Mouse (Mus musculus) mouse trophoblast stem cell (cell line): Measurements from ENCODE around the gene Slc22a16.
"Not testable (repeated sequence)": the region's sequence is repeated elsewhere in the genome, so short reads cannot be mapped to it uniquely, and the experiment has no call there.

ENCODE experiments used
- in situ Hi-C, 2 experiments: fragments of 300-500 bp; cut with MseI, MboI; formaldehyde crosslinking; loops; 2 replicates in 1 of 2; 3 replicates in 1 of 2; pipeline ENCODE4 v1.15.1; 2025

The Slc22a16 gene

DNA sequence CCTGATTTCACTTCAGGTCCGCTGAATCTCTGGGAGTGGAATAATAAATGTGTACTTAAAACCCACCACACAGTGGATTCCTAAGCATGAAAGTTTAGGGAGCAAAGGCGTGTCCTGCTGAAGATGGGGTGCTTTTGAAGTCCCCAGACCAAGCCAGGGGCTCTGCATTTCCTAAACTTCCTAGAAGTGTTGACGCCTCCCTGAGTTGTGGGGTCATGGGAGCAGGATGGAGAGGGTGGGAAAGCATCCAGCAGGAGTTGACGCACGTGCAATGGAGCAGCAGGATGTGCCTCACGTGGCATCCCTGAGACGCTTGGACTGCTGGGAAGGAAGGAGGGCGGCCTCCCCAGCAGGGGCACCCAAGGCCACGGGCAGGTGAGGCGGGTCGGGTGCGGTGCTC is at the start of gene Slc22a16:
Gene Slc22a16, plus strand, starts transcription at position 301 of the 400 bp plus-strand sequence.
- in situ Hi-C loops: no loop called here

DNA sequence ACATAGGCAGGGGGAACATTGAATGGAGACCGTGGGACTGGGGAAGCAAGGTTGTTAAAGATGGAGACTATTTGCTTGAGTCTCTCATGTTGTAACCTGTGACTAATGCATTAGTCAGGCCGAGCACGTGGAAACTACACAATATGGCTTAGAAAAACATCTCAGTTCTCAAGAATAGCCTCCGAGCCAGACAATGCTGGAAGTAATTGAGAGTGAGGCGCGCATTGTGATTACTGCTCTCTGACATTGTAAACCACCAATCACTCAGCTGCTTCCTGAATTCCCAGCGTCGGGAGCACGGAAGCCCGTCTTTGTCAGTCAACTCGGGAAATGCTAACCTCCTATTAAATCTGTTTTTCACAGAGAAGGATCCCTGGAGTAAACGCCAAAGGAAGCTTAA is 48.6 kb upstream of the Slc22a16 start:
- in situ Hi-C loops: loop anchor here (5.0 to 10.0 kb wide), 3 partner anchors 147 to 264 kb away; partner anchors contain the start of gene Gtf3c6 (in 1 of the 2)

DNA sequence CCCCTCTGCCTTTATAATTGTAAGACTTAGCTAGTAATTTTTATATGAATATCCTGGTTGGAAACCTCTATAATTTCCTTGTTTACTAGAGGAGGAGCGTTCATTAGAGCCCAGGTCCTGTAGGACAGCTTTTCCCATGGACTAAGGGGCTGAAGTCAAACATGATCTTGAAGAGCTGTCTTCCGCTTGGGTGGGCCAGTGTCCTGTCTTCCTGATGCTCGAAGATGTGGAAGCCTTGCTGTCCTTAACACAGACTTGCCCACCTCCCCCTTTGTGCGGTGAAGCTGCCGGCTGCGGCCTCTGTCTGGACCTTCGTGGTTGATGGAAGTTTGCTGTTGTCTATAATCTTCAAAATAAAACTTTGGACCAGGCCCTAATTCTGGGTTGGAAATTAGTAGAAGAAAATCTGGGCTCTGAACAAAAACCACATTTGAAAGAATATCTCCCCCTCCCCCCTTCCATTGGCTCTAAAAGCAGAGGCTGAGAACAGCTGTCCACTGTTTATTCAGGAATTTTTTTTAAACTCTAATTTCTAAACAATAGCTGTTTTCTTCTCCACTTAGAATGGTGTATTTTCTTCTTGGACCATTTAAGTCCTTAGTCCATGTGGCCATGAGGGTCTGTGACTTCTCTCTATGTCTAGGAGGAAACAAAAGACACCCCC is 46.7 kb upstream of the Slc22a16 start:
- in situ Hi-C loops: loop anchor here (5.0 to 10.0 kb wide), 3 partner anchors 149 to 266 kb away; partner anchors contain the start of gene Gtf3c6 (in 1 of the 2)

DNA sequence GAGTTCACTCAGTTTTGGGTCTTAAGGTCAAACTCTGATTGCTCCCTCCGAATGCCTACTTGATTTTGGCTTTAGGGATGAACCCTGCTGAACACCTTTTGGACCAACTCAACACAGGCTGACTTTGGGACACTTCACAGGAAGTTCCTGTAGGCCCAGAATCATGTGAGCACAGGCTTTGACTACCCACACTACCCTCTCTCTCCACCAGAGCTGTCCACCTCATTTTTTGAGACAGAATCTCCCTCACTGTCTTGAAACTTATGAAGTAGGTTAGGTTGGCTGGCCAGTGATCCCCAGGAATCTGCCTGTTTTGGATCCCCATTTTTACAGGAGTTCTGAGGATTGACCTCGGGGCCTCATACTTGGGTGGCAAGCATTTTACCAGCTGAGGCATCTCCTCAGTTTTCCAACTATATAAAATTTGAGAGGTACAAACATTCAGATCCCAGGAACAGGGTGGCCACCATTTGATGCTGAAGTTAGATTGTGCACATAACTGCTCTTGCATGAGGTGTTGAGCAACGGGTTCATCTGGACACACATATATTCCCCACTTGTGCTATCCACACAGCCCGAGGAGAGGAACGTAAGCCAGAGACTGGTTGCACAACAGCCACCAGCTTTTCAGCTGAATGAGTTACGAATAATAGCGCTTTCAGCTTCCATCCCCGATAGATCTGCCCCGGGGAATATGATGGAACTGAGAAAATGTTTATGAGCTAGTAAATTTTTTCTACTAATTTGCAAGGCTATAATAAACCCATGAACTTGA is 45.9 kb upstream of the Slc22a16 start:
- in situ Hi-C loops: loop anchor here (5.0 to 10.0 kb wide), 3 partner anchors 149 to 267 kb away; partner anchors contain the start of gene Gtf3c6 (in 1 of the 2)

DNA sequence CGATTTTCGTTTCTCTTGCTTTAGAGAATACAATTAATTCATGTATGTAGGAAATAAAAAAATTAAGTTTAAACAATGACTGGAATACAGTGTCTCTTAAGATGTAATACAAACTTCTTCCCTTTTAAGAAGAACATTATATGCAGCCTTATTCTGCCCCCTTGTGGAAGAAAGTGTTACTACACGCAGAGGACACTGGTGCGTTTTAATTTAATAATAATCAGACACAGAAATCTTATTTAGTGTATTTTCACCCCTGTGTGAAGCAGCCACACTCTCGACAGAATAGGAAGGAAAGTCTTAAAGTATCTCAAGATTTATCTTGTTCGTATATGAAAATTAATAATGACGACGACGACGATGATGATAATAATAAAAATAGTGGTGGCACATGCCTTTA is 45.1 kb upstream of the Slc22a16 start:
- in situ Hi-C loops: loop anchor here (5.0 to 10.0 kb wide), 3 partner anchors 150 to 268 kb away; partner anchors contain the start of gene Gtf3c6 (in 1 of the 2)

DNA sequence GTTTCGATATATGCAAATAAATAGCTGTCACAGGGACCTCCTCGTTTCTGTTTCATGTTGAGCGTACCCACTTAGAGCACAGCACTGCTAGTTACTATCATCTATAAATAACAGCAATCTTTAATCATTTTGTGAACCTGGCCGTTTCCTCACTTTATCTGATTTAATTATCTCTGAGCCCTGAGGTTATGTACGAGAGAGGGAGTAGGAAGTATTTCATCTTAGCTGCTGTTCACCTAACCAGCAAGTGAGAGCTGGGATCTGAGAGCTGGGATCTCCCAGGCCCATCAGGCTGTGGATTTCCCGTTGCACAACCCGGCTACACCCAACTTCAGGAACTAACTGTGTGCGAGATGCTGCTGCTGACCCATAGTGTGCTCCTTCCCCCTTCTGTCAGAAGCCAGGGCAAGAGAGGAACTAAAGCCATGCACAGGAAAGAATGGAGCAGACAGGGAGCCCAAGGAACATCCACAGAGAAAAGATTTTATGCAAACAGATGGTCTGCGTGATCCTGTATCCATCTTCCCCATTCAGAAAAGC is 44.5 kb upstream of the Slc22a16 start:
- in situ Hi-C loops: loop anchor here (10.0 kb wide), 2 partner anchors 151 to 261 kb away; no protein-coding TSS in a partner anchor

DNA sequence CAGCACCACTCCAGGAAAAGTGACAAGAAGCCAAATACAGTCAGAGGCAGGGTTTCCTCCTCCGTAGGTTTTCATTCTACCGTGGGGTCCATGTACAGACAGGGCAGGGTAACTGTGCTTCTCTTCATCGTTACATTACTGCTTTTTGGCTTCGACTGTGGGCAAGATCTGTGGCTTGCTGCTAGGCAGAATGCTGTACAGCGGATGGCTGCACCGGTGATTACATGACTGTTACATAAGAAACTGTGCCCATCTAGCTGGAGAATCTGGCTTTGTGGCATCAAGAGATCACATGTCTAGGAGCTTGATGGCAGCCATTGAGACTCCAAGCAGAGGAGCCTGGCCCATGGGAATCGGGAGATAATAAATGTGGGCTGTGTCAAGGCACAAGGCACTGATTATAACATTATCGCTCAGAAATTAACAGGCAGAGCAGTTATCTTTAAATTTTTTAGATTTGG is 43.8 kb upstream of the Slc22a16 start:
- in situ Hi-C loops: loop anchor here (10.0 kb wide), 2 partner anchors 152 to 262 kb away; no protein-coding TSS in a partner anchor

DNA sequence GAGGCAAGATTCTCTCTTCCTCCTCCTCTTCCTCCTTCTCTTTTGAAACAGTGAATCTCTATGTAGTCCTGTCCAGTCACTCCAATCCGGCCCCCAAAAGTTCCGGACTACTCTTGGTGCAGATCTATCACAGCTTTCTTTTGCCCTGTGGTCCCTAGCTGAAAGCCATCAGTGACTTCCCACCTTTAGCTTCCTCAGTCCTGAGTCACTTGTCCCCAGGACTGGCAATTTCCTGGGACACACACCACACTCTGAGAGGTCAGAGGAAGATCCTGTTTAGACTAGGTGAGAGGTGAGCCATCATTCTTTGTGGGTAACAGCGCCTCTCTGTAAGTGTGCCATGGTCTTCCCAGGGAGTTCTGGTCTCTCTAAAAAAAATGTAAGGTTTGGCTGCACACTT is 43.1 kb upstream of the Slc22a16 start:
- in situ Hi-C loops: loop anchor here (10.0 kb wide), 2 partner anchors 152 to 262 kb away; no protein-coding TSS in a partner anchor

DNA sequence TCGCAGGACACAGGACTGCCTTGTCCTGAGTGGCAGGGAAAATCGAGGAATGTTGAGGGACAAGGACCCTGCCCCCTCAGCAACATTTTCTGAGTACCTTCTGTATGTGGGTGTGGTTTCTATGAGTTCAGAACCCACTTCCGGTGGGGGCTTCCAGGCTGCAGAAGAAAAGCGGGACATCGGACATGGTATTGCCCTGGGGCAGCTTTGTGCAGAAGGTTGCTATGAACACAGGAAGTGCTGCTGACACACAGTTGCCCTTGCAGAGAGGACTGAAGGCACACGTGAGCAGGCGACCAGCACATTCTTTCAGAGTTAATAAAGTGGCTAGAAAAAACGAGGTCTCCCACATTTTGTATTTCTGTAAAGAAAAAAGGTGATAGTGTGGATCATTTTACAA is 42.6 kb upstream of the Slc22a16 start:
- in situ Hi-C loops: loop anchor here (10.0 kb wide), 2 partner anchors 153 to 263 kb away; no protein-coding TSS in a partner anchor

DNA sequence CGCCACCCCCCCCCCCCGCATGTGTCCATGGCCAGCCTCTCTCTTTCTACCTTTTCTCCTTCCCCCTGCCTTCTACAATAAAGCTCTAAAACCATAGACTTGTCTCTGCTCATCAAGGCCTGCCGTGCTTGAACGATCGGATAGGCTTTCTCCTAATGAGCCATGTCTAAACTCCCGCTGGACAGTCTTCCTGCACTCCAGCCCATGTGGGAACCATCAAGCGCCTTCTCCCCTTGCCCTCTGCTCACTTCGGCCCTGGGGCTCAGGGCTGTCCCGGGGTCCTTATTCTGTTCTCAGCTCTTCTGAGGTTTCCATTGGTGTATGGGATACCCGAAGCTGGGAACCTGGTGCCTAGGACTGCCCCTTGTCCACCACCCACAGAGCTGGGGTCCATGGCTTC is 41.5 kb upstream of the Slc22a16 start:
- in situ Hi-C loops: loop anchor here (10.0 kb wide), 2 partner anchors 154 to 264 kb away; no protein-coding TSS in a partner anchor

DNA sequence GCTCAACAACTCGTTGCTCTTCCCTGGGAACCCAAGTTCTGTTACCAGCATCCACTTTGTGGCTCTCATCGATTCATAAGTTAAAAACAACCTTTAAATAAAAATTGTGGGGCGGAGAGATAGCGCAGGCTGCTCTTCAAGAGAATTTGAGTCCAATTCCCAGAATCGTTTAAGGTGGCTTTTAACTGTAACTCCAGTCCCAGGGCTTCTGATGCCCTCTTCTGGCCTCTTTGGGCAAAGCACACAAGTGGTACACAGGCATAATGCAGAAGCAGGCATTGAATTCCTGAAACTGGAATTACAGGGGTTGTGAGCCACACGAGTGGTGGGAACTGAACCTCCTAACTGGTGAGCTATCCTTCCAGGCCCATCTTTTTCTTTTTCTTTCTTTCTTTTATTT is 40.5 kb upstream of the Slc22a16 start:
- in situ Hi-C loops: loop anchor here (10.0 kb wide), 2 partner anchors 155 to 265 kb away; no protein-coding TSS in a partner anchor

DNA sequence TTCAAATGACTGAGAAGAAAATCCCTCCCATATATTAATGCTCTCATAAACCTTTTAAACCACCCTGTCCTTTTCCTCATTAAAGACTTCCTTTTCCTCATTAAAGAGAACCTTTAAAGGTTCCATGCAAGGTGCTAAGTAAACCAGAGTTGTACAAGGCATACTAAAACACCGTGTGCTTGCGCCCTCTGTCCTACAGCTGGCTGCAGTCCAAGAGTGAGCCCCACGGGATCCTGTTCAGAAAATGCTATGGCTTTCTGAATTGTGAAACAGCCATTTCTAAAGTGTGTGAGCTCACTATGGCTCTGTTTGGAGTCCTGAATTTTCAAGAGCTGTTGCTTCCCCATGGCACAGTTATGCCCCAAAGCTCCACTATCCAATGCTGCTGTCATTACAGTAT is 39.5 kb upstream of the Slc22a16 start:
- in situ Hi-C loops: no loop called here

DNA sequence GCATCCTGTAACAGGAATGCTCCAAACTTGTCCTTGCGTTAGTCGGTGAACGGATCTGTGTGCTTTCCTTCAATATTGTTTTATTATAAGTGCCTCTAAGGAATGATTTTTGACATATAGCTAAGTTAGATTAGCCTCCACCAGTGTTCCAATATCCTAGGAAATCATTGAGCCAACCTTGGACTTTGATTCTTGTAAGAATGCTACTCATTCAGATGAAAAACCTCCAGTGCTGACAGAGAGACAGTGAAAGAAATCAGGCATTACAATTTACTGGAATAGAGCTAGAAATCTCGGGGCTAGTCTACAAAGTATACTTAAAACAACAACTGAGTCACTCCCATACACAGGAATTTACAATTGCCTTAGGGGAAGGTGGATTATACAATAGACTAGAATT is 37.5 kb upstream of the Slc22a16 start:
- in situ Hi-C loops: not testable (repeated sequence)

DNA sequence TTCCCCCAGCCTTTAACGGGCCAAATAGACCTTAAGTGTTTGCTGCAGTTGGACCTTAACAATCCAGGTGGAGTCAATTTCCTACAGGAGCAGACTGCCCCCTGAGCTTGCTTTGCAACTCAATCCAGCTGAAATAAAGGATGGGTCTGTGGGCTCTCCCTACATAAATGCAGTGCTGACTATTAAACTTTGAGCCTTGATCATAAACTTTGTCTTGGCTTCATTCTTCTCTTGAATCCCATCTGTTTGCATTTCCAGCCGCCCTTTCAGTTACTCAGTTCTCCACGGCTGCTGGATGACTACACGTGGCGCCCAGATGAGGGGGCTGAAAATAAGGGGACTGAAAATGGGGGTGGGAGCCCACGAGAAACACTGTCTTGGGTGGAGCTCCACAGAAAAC is 28.8 kb upstream of the Slc22a16 start:
- in situ Hi-C loops: no loop called here

DNA sequence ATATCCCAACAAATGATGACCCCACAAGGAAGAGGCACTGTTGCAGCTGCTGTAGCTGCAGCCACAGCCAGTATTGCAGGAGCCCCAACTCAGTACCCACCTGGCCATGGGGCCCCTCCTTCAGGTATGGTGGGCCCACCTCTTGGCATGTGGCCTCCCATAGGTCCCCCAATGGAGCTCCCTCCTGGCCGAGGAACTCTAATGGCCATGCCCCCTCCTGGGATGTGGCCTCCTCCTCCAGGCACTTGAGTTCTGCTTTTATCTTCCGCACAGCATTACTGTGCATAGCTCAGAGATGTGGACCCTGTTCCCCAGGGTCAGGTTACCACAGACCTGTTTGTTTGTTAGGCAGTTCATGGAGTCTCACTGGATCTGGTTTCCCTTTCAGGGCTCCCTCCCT is 20.8 kb upstream of the Slc22a16 start:
- in situ Hi-C loops: no loop called here

DNA sequence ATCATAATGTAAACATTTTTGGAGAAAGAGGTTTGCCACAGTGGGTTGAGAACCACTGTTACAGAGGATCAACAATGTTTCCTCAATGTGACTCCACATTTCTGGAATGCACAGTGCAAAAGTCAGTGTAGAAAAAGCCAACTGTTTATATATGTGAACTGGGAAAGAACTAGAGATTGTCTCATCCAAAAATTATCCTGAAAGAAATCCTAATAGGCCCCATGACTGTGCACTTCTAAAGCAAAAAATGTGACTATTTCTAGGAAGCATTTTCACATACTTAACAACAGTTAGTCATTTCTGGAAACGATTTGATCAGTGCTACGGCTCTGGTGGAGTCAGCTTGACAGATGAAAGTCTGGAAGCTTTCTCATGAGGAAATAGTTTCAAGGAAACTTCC is 18.3 kb upstream of the Slc22a16 start:
- in situ Hi-C loops: no loop called here

DNA sequence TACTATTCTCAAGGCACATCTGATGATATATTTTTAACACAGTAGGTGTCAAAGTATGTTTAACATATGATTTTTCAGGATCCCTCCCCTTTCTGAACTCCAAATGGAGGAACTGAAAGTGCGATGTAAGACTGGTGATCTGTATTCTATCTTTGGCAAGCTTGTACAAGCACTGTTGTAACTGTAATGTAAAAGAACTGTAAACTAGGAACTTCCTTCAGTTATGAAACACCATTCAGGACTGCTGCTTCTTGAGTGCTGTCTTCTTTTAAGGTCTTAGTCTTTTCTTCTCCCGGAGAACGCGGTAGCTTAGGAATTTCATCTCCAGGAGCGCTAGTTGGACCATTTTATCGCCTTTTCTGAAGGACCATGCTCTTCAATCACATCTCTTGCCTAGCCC is 4.4 kb upstream of the Slc22a16 start:
- in situ Hi-C loops: not testable (repeated sequence)

DNA sequence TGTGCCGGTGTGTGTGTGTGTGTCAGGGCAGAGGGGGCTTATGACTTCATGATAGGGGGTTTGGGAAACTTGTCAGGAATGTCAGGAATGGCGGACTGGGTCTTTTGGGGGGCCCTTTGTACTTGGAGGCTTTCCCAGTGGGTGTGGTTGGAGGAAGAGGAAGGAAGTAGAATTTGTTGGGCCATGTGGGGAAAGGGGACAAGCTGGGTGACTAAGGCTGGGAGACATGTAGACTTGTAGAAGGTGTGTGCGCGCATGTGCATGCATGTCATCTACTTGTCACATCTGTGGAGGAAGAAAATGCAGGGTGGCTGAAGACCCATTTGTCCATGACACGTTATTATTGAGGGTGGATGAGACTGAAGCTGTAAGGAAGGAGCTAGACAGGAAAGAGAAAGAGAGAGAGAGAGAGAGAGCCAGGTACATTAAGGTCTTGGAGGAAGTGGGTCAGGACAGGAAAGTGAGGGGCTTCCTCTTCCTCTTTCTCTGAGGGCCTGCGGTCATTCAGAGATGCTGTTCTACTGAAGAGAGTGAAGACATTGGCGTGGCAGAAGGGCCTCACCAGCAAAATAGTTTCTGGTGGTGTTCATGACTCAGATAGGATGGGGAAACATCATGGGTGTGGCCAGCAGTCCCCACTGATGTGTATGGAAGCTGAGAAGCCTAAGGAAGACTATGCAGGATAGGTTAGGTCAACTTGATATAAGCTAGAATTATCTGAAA is 5.9 kb downstream of the Slc22a16 start:
- in situ Hi-C loops: no loop called here

DNA sequence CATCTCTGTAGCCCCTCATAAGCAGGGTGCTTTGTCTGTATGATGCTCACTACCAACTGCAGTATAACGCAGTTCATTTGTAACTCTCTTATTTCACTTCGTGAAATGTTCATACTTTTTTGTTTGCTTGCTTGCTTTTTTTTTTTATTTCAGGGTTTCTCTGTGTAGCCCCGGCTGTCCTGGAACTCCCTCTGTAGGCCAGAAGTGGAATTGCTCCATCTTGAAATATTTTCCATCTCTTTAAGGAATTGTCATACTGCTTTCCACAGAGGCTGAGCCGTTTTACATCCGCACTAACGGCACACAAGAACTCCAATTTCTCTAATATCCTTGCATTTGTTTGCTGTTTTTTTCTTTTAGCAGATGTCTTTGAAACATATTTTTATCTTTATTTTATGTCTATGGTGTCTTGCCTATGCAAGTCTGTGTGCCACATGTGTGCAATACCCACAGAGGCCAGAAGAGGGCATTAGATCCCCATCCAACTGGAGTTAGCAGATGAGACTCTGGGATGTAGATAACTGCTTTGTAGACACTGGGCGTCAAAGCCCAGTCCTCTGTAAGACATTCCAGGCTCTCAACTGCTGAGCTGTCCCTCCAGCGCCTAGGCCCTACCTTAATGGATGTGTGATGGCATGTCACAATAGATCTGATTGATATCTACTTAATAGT is 13.6 kb downstream of the Slc22a16 start:
- in situ Hi-C loops: no loop called here

DNA sequence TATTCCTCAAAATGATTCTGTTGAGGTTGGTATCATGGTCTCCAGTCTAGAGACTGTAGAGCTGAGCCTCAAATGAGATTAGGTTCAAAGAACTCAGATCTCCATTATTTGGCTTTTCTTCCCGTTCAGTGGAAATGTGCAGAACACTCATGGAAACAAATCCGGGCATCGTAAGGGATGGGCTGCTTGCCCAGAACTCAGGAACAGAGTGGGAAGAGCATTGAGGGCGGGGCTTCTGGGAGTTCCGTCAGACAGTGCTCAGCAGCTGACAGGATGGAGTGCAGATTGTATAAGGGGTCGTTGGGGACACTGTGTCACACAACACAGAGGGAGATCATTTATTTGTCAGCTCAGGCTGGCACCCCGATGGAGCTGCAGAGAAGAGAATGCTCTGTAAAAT is 22.1 kb downstream of the Slc22a16 start:
- in situ Hi-C loops: no loop called here

DNA sequence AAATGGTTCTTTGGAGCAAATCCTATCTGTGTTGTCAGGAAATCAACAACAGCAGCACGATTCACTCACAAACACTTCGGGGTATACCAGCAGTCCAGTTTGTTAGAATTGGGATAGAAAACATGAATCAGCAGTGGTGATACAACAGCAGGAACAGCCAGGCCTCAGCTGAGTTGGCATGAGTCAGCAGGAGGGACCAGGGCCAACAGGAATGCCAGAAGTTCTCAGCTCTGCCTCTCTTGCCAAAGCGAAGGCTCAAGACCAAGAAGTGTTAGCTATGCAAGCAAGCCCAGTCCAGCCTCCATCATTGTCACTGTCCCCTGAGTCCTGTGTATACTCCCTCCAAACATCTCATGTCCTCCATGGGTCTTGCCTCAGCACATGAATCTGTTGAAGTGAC is 27.0 kb downstream of the Slc22a16 start:
- in situ Hi-C loops: no loop called here
